ENCODE assay signal across 25 mouse cellular contexts in genomic region chr1:19605506-19605905, GRCm38 (mm10).
"Had no signal": no experiment of that assay in that cellular context is flagged by ENCODE, and none has a peak within 500 bp of the region (broad histone marks: within the 10 kb centered on the region; RNA-seq: fewer than 3 reads in every experiment).

No protein-coding gene starts in this region.

- H3K27me3 ChIP-seq: heart, embryonic 12.5 days; hindbrain, embryonic 12.5 days; intestine, embryonic 15.5 days; limb, embryonic 12.5 days; liver, embryonic 13.5 days; liver, embryonic 15.5 days had no signal

- H3K36me3 ChIP-seq: heart, embryonic 10.5 days; heart, embryonic 12.5 days; hindbrain, embryonic 10.5 days; hindbrain, embryonic 12.5 days; intestine, embryonic 15.5 days; limb, embryonic 10.5 days; limb, embryonic 12.5 days; liver, embryonic 13.5 days; liver, embryonic 15.5 days had no signal

- H3K4me3 ChIP-seq: gastrocnemius, adult 2 months; heart, embryonic 10.5 days; heart, embryonic 12.5 days; hindbrain, embryonic 10.5 days; hindbrain, embryonic 12.5 days; intestine, embryonic 15.5 days; layer of hippocampus, adult 2 months; left cerebral cortex, adult 2 months; limb, embryonic 10.5 days; limb, embryonic 12.5 days; liver, embryonic 13.5 days; liver, embryonic 15.5 days had no signal

- H3K27ac ChIP-seq: gastrocnemius, adult 2 months; heart, embryonic 10.5 days; hindbrain, embryonic 10.5 days; hindbrain, embryonic 12.5 days; hindbrain, embryonic 14.5 days; intestine, embryonic 15.5 days; layer of hippocampus, adult 2 months; left cerebral cortex, adult 2 months; limb, embryonic 10.5 days; limb, embryonic 12.5 days; liver, embryonic 13.5 days; liver, embryonic 15.5 days had no signal

- ATAC-seq: hindbrain, embryonic 16.5 days; inflammation-experienced regulatory T-cells, adult 6 months; intestine, embryonic 15.5 days; intestine, postnatal 0 days had no signal

- H3K9ac ChIP-seq: heart, embryonic 12.5 days; hindbrain, embryonic 12.5 days; hindbrain, embryonic 14.5 days; intestine, embryonic 15.5 days; limb, embryonic 12.5 days; liver, embryonic 13.5 days; liver, embryonic 15.5 days had no signal

- H3K4me1 ChIP-seq: heart, embryonic 10.5 days; heart, embryonic 12.5 days; hindbrain, embryonic 10.5 days; hindbrain, embryonic 12.5 days; intestine, embryonic 15.5 days; limb, embryonic 10.5 days; limb, embryonic 12.5 days; liver, embryonic 13.5 days; liver, embryonic 15.5 days had no signal

- DNase-seq: gastrocnemius, adult 2 months; gastrocnemius, postnatal 10 days; gastrocnemius, postnatal 25 days; heart, adult 18-20 months; heart, postnatal 10 days; heart, postnatal 4 days; kidney, adult 2 months; kidney, postnatal 10 days; liver; liver, embryonic 13.5 days had no signal

- H3K9me3 ChIP-seq: heart, embryonic 10.5 days; heart, embryonic 12.5 days; hindbrain, embryonic 10.5 days; hindbrain, embryonic 12.5 days; intestine, embryonic 15.5 days; limb, embryonic 10.5 days; limb, embryonic 12.5 days; liver, embryonic 13.5 days; liver, embryonic 15.5 days had no signal

- H3K4me2 ChIP-seq: heart, embryonic 12.5 days; hindbrain, embryonic 12.5 days; hindbrain, embryonic 14.5 days; intestine, embryonic 15.5 days; limb, embryonic 12.5 days; liver, embryonic 11.5 days; liver, embryonic 13.5 days; liver, embryonic 15.5 days had no signal
